Mouse (Mus musculus) intestine, postnatal 0 days (tissue): Measurements from ENCODE around the gene Mettl16. TPM values are rescaled to one million over a fixed set of nuclear protein-coding genes. Genes with fewer than 3 reads are reported as not detected.
A peak's percentile ranks its signal among the peaks of the same experiment; 100 is the strongest.

Source experiments
- ATAC-seq: fragments of 200-750 bp; cut with Nextera tagmentation; 2 replicates; pipeline ENCODE4 v1.8.0; 2017; ENCODE audit warnings: mild to moderate bottlenecking, moderate TSS enrichment, moderate library complexity
- H3K27ac ChIP-seq: fragments of 300-500 bp; sonication (generic); 2 replicates; pipeline ENCODE4 v1.5.1; 2014; ENCODE audit warnings: mild to moderate bottlenecking, low read depth, low read length, moderate library complexity
- H3K27me3 ChIP-seq: fragments of 300-500 bp; sonication (generic); replicated peaks from 2 replicates; pipeline ENCODE4 v1.6.1; 2014; ENCODE audit warnings: low read length, mixed read lengths; ENCODE audit not compliant: control insufficient read depth, insufficient read depth
- H3K36me3 ChIP-seq: fragments of 300-500 bp; sonication (generic); 2 replicates; pipeline ENCODE4 v1.6.1; 2014; ENCODE audit warnings: mild to moderate bottlenecking, moderate library complexity; ENCODE audit not compliant: control insufficient read depth, insufficient read depth
- H3K4me1 ChIP-seq: fragments of 300-500 bp; sonication (generic); replicated peaks from 2 replicates; pipeline ENCODE4 v1.6.1; 2014; ENCODE audit warnings: antibody characterized with exemption, low read length, mixed read lengths; ENCODE audit not compliant: control insufficient read depth, insufficient read depth
- H3K4me2 ChIP-seq: fragments of 300-500 bp; sonication (generic); replicated peaks from 2 replicates; pipeline ENCODE4 v1.6.1; 2014; ENCODE audit warnings: low read depth, mild to moderate bottlenecking, moderate library complexity
- H3K4me3 ChIP-seq: fragments of 300-500 bp; sonication (generic); 2 replicates; pipeline ENCODE4 v1.5.1; 2014; ENCODE audit warnings: low read depth, low read length
- H3K9ac ChIP-seq: fragments of 300-500 bp; sonication (generic); 2 replicates; pipeline ENCODE4 v1.6.1; 2014; ENCODE audit warnings: mild to moderate bottlenecking, low read depth, low read length
- H3K9me3 ChIP-seq: fragments of 300-500 bp; sonication (generic); 2 replicates; pipeline ENCODE4 v1.6.1; 2016; ENCODE audit warnings: mixed run types; ENCODE audit not compliant: control insufficient read depth
- CTCF ChIP-seq: sonication (generic); IDR thresholded peaks from 2 replicates; pipeline ENCODE4 v1.5.1; 2016; ENCODE audit warnings: low read depth, mild to moderate bottlenecking, control low read depth, antibody characterized with exemption, moderate library complexity
- WGBS: fragments of 180-500 bp; shearing (Covaris S2); extraction: QIAGEN DNeasy Blood & Tissue Kit; methylation state at CpG from one replicate; pipeline ENCODE4 v1.1.7; 2014; 5-methylcytosine and 5-hydroxymethylcytosine counted together
- polyA plus RNA-seq: library from polyadenylated mRNA; unstranded; fragments of >200 nt; fragmentation: Nextera tagmentation; extraction: Ambion mirVana; gene quantifications from 2 replicates; pipeline ENCODE4 v1.2.1, GENCODE M21; 2015

The Mettl16 gene
- polyA plus RNA-seq, 1 experiment from 2014 or later, result 9.6 TPM

DNA sequence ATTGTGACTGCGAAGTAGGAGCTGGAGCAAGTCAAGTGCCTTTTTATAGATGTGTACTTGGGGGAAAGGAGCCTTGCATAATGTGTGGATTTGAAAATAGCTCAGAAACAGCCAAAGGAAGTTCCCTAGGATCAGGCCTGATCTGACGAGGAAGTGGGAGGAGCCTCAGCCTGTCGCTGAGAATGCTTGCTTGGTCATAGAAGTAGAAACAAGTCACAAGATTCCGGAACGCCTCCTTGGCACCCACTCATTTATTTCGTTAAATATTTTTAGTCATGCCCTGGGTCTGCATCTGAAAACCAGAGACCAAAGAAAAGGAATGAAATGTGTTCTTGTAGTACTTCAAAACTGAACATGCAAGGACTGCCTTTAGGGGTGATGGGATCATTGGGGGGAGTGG lies 68.3 kb downstream of the Mettl16 start:
- WGBS, result 25% methylated on average over 6 of the region's 6 CpGs
- peaks cover 9% of the 10 kb centered on the region for H3K4me1 ChIP-seq
- no peak overlapping the region; the same call in 1 of the 2 replicates for H3K9ac ChIP-seq
- peaks cover 21% of the 10 kb centered on the region; the same call in 1 of the 2 replicates for H3K36me3 ChIP-seq
- peak overlapping the region; percentile 46 for H3K4me3 ChIP-seq
- peak overlapping the region; percentile 96 for H3K27ac ChIP-seq
- 0 out of 2 replicates have a peak, but pooled peaks have one; percentile 7 for ATAC-seq
- H3K27me3 ChIP-seq, result no peaks in the 10 kb centered on the region
- TF ChIP-seq CTCF, result no peak
- H3K9me3 ChIP-seq, result no peaks in the 10 kb centered on the region
- peak overlapping the region; percentile 82 for H3K4me2 ChIP-seq

DNA sequence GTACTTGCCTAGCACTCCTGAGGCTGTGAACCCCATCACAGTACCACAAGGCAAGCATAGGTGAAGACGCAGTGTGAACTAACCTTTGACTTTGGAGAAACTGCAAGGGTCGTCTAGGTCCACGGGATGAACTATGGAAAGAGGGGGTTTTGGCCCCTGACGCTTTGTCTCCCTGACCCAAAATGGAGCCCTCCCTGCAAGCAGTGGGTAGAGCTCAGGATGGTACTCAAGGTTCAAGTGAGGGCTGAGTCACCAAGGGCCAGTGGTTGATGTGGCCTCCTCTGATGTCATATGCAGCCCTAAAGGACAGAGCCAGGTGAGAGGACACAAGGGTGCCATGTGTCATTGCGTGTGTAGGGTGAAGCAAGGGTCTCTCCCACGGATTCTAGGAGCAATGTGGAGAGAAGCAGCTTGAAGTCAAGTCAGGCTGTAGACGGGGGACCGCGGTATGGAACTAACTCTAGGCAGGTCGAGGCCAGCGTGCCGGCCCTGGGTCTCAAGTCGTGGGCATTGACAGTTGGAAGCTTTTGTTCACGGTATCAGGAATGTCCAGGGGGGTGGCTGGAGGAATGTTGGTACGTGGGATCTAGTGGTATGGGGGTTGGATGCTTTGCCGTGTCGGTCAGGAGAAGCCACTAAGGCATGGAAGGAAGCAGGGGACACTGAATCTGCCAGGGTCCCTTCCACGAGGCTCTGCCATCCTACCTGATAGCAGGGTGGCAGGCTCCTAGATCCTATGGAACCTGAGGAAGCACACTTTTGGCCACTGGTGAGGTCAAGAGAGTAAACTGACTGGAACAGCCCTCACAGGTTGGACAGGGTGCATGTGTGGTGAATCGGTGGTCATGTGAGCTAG lies 69.5 kb downstream of the Mettl16 start:
- no peak overlapping the region for H3K4me3 ChIP-seq
- no peak for TF ChIP-seq CTCF
- 90% methylated on average over 19 of the region's 19 CpGs for WGBS

GRCm38 (mm10) chr11:74840739-74841138 lies 70.1 kb downstream of the Mettl16 start:
- H3K9me3 ChIP-seq, result no peaks in the 10 kb centered on the region
- ATAC-seq, result no peak
- no peak for TF ChIP-seq CTCF
- H3K4me2 ChIP-seq, result no peak overlapping the region
- H3K4me1 ChIP-seq, result peaks cover 6% of the 10 kb centered on the region; the same call in 1 of the 2 replicates
- H3K4me3 ChIP-seq, result no peak overlapping the region
- 89% methylated on average over 8 of the region's 8 CpGs for WGBS
- peaks cover 29% of the 10 kb centered on the region for H3K36me3 ChIP-seq
- H3K9ac ChIP-seq, result no peak overlapping the region
- H3K27ac ChIP-seq, result no peak overlapping the region
- no peaks in the 10 kb centered on the region for H3K27me3 ChIP-seq

More for the DNA sequence above, 69.5 kb downstream of the Mettl16 start:
- Histone ChIP-seq H3K9ac (no peak overlapping the region), H3K36me3 (peaks cover 24% of the 10 kb centered on the region; the same call in 1 of the 2 replicates), H3K27ac (no peak overlapping the region), H3K9me3 (no peaks in the 10 kb centered on the region), H3K4me2 (no peak overlapping the region), H3K4me1 (peaks cover 6% of the 10 kb centered on the region; the same call in 1 of the 2 replicates), H3K27me3 (no peaks in the 10 kb centered on the region)
- no peak for ATAC-seq

DNA sequence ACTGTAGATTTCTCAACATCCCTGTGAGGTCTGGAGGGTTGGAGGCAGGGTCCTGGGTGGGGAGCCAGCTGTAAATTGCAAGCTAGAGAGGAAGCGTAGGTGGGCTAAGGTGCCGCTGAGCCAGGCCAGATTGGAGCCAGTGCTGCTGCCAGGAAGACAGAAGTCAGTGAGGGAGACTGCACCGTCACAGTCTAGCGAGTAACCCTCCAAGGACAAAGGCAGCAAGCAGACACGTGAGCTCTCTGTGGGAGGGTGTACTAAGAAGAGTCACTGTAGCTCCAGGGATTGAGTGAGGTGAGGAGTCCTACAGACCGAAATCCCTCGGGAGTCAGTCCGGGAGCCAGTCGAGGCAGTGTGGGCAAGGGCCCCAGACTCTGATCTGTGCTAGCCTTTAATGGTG lies 70.7 kb downstream of the Mettl16 start:
- no peaks in the 10 kb centered on the region for H3K27me3 ChIP-seq
- ATAC-seq, result no peak
- H3K9me3 ChIP-seq, result no peaks in the 10 kb centered on the region
- no peak for TF ChIP-seq CTCF
- WGBS, result 93% methylated on average over 9 of the region's 9 CpGs
- no peak overlapping the region for H3K9ac ChIP-seq
- H3K4me2 ChIP-seq, result no peak overlapping the region
- H3K4me3 ChIP-seq, result no peak overlapping the region
- H3K27ac ChIP-seq, result no peak overlapping the region
- peaks cover 6% of the 10 kb centered on the region; the same call in 1 of the 2 replicates for H3K4me1 ChIP-seq
- peaks cover 27% of the 10 kb centered on the region for H3K36me3 ChIP-seq

- 79% methylated on average over 13 of the region's 13 CpGs for WGBS
- Histone ChIP-seq H3K9me3 (no peaks in the 10 kb centered on the region), H3K4me2 (no peak overlapping the region), H3K36me3 (peaks cover 22% of the 10 kb centered on the region), H3K9ac (no peak overlapping the region), H3K4me1 (peaks cover 5% of the 10 kb centered on the region; the same call in 1 of the 2 replicates), H3K27me3 (no peaks in the 10 kb centered on the region), H3K4me3 (no peak overlapping the region), H3K27ac (no peak overlapping the region)
- no peak for ATAC-seq
- TF ChIP-seq CTCF, result no peak
Measured at GRCm38 (mm10) chr11:74842045-74842444, 71.4 kb downstream of the Mettl16 start.

DNA sequence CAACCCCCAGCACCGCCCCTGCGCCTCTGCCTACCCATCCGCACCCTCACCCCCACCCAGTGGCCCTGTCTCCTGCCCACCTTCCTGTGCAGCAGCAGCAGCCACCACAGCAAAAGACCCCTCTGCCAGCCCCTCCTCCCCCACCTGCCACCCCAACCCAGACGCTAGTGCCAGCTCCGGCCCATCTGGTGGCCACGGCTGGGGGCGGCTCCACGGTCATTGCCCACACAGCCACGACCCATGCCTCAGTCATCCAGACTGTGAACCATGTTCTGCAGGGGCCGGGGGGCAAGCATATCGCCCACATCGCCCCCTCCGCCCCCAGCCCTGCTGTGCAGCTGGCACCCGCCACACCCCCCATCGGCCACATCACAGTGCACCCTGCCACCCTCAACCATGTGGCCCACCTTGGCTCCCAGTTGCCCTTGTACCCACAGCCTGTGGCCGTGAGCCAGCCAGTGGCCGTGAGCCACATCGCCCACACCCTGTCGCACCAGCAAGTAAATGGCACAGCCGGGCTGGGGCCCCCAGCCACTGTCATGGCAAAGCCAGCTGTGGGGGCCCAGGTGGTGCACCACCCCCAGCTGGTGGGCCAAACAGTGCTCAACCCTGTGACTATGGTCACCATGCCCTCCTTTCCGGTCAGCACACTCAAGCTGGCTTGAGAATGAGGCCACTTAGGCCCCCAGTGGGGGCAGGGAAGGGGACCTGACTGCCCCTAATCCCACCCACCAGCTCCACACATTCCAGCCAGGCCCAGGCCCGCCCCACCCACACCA lies 72.2 kb downstream of the Mettl16 start:
- no peak for ATAC-seq
- Histone ChIP-seq H3K4me1 (no peaks in the 10 kb centered on the region), H3K36me3 (peaks cover 22% of the 10 kb centered on the region), H3K27ac (no peak overlapping the region; the same call in 1 of the 2 replicates), H3K4me3 (no peak overlapping the region), H3K9me3 (no peaks in the 10 kb centered on the region), H3K9ac (no peak overlapping the region), H3K27me3 (no peaks in the 10 kb centered on the region), H3K4me2 (no peak overlapping the region)
- TF ChIP-seq CTCF, result no peak
- WGBS, result 90% methylated on average over 22 of the region's 22 CpGs
